Mouse (Mus musculus) kidney, adult 2 months (tissue): ENCODE results near the gene Srcin1. TPM values are rescaled to one million over a fixed set of nuclear protein-coding genes. Genes with fewer than 3 reads are reported as not detected.
A peak's percentile ranks its signal among the peaks of the same experiment; 100 is the strongest.

Experiments
- DNase-seq: peaks from one replicate; pipeline ENCODE4 v3.0.0; 2021
- H3K27ac ChIP-seq: fragments of 200-500 bp; 2 replicates; pipeline ENCODE4 v1.5.1; 2012; ENCODE audit warnings: low read depth, low read length, control low read depth, inconsistent platforms; ENCODE audit not compliant: insufficient read depth
- H3K27me3 ChIP-seq: fragments of 200-500 bp; replicated peaks from 2 replicates; pipeline ENCODE4 v1.6.1; 2012; ENCODE audit warnings: mild to moderate bottlenecking, moderate library complexity, low read length, inconsistent platforms; ENCODE audit not compliant: control insufficient read depth, insufficient read depth
- H3K36me3 ChIP-seq: fragments of 200-500 bp; 2 replicates; pipeline ENCODE4 v1.6.1; 2012; ENCODE audit warnings: mild to moderate bottlenecking, moderate library complexity, low read length, inconsistent platforms; ENCODE audit not compliant: control insufficient read depth, insufficient read depth
- H3K4me1 ChIP-seq: fragments of 200-500 bp; 2 replicates; pipeline ENCODE4 v1.6.1; 2011; ENCODE audit warnings: low read length; ENCODE audit not compliant: control insufficient read depth, insufficient read depth
- H3K4me3 ChIP-seq: fragments of 200-500 bp; 2 replicates; pipeline ENCODE4 v1.5.1; 2011; ENCODE audit warnings: mild to moderate bottlenecking, low read depth, low read length, control low read depth; ENCODE audit not compliant: insufficient read depth
- CTCF ChIP-seq: fragments of 200-500 bp; conservative IDR thresholded peaks from 2 replicates; pipeline ENCODE4 v1.5.1; 2011; ENCODE audit warnings: low read depth, mild to moderate bottlenecking, control low read depth, low read length, moderate library complexity, mixed read lengths; ENCODE audit not compliant: insufficient read depth, insufficient read length
- POLR2A ChIP-seq: fragments of 200-500 bp; IDR thresholded peaks from one replicate; pipeline ENCODE4 v1.6.1; 2011; ENCODE audit warnings: low read depth, low read length, control low read depth
- WGBS: fragments of 180-500 bp; shearing (Covaris S2); methylation state at CpG from one replicate; pipeline ENCODE4 v1.1.7; 2018; 5-methylcytosine and 5-hydroxymethylcytosine counted together
- polyA plus RNA-seq: library from polyadenylated mRNA; depleted of rRNA; stranded (reverse); fragments of >200 nt; gene quantifications from 2 replicates; pipeline ENCODE4 v1.2.3, GENCODE M21; 2012

Gene Srcin1
- polyA plus RNA-seq, 1 experiment: 13.0 TPM

DNA sequence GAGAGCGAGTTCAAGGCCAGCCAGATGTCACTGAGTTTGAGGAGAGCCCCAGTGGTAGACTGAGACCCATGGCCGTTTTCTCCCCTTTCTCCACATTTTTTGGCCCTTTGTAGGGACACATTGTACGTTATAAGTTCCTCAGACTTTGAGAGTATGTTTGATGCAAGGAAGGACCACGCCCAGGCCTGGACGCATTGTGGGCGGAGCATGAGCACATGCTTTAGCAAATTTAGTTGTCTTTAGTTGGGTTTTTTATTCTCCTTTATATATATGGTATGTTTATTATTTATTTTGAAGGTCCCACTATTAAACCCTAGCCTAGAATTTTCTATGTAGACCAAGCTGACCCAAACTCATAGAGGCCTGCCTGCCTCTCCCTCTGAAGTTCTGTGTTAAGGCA lies 97.6 kb downstream of the Srcin1 start:
- no peak overlapping the region for H3K4me3 ChIP-seq
- DNase-seq: no peak
- H3K27me3 ChIP-seq: no peaks in the 10 kb centered on the region
- 86% methylated on average over 6 of the region's 6 CpGs for WGBS
- TF ChIP-seq CTCF (no peak), POLR2A (no peak)
- no peak overlapping the region for H3K27ac ChIP-seq
- H3K4me1 ChIP-seq: no peaks in the 10 kb centered on the region
- H3K36me3 ChIP-seq: no peaks in the 10 kb centered on the region

DNA sequence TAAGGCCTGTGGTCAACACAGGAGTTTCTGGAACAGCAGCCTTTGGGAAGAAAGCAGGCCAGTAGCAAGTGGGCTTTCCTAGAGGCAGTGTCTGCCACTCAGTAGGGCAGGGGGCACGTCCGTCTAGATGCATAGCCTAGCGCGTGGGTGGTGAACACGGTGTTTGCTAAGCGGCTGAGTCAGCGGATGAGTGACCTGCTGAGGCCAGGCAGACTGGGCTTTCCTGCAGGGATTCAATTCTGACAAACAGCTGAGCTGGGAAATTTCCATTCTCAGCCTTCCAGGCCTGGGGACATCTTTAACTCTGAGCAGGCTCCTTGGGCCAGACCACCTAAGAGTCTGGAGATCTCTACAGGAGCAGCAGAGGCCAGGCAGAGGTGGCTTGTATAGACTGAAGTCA lies 98.6 kb downstream of the Srcin1 start:
- H3K4me3 ChIP-seq: no peak overlapping the region
- H3K36me3 ChIP-seq: no peaks in the 10 kb centered on the region
- peak; percentile 35 for DNase-seq
- WGBS: 48% methylated on average over 7 of the region's 7 CpGs
- H3K4me1 ChIP-seq: no peaks in the 10 kb centered on the region
- no peak for TF ChIP-seq POLR2A
- no peak overlapping the region for H3K27ac ChIP-seq
- no peaks in the 10 kb centered on the region for H3K27me3 ChIP-seq

DNA sequence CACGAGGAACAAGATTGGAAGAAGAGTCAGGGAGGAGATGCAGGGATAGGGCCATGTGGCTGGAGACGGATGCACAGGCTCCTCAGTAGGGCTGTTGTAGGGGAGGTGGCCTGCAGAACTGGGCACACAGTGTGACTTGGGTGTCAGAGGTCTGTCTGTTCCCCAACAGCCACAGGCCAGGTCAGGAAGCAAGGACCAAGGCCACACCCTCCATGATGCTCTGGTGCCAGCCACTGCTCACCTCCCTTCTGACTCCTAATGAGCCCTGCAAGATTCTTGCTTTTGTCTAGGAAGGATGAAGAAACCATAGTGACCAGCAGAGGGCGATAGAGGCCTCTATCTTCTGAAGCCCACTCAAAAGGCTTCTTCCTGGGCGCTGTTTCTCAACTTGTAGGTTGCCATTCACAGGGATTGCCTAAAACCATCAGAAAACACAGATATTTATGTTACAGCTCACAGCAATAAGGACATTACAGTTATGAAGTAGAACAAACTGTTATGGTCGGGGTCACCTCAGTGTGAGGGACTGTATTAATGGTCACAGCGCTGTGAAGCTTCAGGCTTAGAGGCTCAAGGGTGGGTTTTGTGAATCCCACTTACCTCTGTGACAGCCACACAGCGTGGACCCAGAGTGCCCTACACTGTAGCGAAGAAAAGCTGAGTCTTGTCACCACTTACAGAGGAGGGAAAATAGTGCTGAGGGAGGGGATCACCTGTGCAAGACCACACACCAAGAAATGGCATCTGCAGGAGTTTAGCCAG lies 99.5 kb downstream of the Srcin1 start:
- Histone ChIP-seq H3K27ac (no peak overlapping the region), H3K27me3 (no peaks in the 10 kb centered on the region), H3K36me3 (no peaks in the 10 kb centered on the region), H3K4me3 (no peak overlapping the region), H3K4me1 (no peaks in the 10 kb centered on the region)
- TF ChIP-seq CTCF: peak; percentile 55
- TF ChIP-seq POLR2A: no peak
- WGBS: 68% methylated on average over 8 of the region's 8 CpGs
- DNase-seq: peak; percentile 53

DNA sequence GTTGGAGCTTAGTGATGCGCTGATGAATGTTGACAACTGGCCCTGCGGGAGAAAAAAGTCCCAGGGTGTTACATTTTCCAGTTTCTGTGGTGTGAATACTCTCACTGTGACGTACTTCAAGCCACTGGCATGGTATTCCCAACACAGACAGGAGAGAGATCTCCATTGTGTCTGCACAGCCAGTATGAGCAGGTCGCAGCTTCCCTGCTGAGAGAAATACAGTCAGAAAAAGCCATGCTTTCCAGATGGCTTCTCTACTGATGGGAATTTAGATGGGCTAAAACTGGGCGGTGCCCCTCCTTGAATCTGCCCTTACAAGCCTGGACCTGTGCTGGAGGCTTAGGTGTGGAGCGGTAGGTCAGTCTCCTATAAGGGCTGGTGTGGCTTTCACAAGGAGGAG lies 104.7 kb downstream of the Srcin1 start:
- Histone ChIP-seq H3K27me3 (no peaks in the 10 kb centered on the region), H3K27ac (no peak overlapping the region), H3K4me1 (no peaks in the 10 kb centered on the region), H3K4me3 (no peak overlapping the region), H3K36me3 (no peaks in the 10 kb centered on the region)
- DNase-seq: no peak
- WGBS: 90% methylated on average over 6 of the region's 6 CpGs
- TF ChIP-seq POLR2A: no peak
- TF ChIP-seq CTCF: no peak

DNA sequence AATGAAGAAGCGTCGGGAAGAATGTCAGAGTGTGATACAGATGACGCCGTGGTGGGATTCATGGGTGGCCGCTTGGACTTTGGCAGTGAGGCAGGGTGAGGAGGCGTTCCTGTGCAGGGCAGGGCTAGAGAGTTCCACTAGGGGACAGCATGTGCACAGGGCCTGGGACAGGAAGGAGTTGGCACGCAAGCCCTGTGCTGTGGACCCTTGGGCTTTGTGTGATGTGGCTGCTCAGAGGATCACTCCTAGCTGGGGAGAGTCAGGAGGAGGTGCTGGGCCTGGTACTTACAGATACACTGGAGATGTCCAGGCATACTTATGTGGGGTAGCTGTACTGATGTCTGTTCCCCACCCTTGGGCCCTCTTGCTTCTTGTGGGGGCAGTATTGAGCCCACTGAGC lies 106.2 kb downstream of the Srcin1 start:
- H3K36me3 ChIP-seq: no peaks in the 10 kb centered on the region
- TF ChIP-seq POLR2A (no peak), CTCF (no peak)
- H3K4me3 ChIP-seq: no peak overlapping the region
- no peak for DNase-seq
- no peaks in the 10 kb centered on the region for H3K4me1 ChIP-seq
- 89% methylated on average over 7 of the region's 7 CpGs for WGBS
- no peak overlapping the region for H3K27ac ChIP-seq
- H3K27me3 ChIP-seq: no peaks in the 10 kb centered on the region

DNA sequence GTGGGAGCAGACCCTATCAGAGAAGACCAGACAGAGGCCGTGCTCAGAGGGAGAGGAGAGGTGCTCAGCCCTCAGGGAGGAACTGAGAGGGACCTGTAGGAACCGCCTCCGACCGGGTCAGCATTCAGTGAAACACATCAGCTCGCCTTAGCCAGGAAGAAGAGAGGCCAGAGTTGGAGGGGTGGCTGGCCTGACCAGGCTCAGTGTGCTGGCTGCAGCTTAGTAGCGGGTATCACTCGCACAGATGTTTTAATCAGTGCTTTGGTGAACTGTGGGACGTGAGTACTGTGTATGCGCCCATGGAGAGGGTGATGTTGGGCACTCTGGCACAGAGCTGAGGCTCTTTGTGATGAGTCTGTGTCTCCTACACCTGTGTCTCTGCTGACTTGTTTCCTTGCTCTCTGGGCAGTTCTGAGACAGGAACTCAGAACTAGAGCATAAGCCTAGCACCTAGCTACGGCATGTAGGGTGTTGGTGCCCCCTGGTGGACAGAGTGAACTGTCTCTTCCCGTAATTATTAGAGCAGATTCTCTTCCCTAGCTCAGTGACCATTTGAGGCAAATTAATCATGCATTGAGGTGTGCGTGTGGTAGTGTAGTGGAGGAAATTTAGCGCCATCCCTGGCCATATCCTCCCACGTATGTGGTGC lies 107.2 kb downstream of the Srcin1 start:
- peak; percentile 86 for DNase-seq
- TF ChIP-seq POLR2A: no peak
- peak; percentile 98 for TF ChIP-seq CTCF
- 53% methylated on average over 14 of the region's 14 CpGs for WGBS
- no peak overlapping the region for H3K27ac ChIP-seq
- H3K27me3 ChIP-seq: no peaks in the 10 kb centered on the region
- no peaks in the 10 kb centered on the region for H3K36me3 ChIP-seq
- H3K4me3 ChIP-seq: no peak overlapping the region
- H3K4me1 ChIP-seq: no peaks in the 10 kb centered on the region

DNA sequence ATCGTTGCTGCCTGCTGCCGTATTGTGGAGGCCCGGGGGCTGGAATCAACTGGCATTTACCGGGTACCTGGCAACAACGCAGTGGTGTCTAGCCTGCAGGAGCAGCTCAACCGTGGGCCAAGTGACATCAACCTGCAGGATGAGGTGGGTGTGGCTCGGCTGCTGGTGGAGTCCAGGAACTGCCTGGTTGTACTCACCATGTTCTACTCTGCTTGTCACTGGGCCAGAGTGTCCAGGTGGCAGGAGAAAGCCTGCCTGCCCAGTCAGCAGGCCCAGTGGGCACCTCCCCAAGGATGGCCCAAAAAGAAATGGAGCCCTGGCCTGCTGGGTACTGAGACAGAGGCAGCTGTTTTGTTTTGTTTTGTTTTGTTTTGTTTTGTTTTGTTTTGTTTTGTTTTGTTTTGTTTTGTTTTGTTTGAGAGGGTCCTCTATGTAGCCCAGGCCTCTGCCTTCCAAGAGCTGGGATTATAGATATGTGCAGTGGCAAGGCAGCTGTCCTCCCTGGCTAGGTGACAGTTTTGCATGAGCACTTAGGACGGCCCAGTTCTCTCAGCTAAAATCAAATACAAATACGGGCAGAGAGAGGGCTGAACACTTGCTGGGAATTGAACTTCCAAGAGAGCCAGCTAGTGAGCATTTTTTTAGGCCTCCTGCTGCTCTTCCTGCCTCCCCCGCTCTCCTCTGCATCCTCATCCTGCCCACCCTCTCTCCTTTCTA lies 109.4 kb downstream of the Srcin1 start:
- TF ChIP-seq POLR2A (no peak), CTCF (no peak)
- H3K27ac ChIP-seq: no peak overlapping the region
- H3K27me3 ChIP-seq: no peaks in the 10 kb centered on the region
- DNase-seq: no peak
- WGBS: 65% methylated on average over 10 of the region's 10 CpGs
- H3K4me1 ChIP-seq: no peaks in the 10 kb centered on the region
- H3K4me3 ChIP-seq: no peak overlapping the region
- H3K36me3 ChIP-seq: no peaks in the 10 kb centered on the region
